Mouse (Mus musculus) olfactory bulb, adult 2 months (tissue): ENCODE measurements around the gene Thsd4.

Experiments
- CTCF ChIP-seq: fragments of 200-500 bp; IDR thresholded peaks from 2 replicates; pipeline ENCODE4 v1.5.1; 2012; ENCODE audit warnings: low read depth, mild to moderate bottlenecking, low read length, moderate library complexity; ENCODE audit not compliant: insufficient read depth
- POLR2A ChIP-seq: fragments of 200-500 bp; IDR thresholded peaks from 2 replicates; pipeline ENCODE4 v1.6.1; 2012; ENCODE audit warnings: mild to moderate bottlenecking, low read depth, low read length, moderate library complexity; ENCODE audit not compliant: insufficient read depth

GRCm38 (mm10) chr9:60166990-60167389 lies 354.9 kb downstream of the Thsd4 start:
- TF ChIP-seq CTCF (no peak), POLR2A (no peak)
